Mouse (Mus musculus): ENCODE data around the gene Supt4a. TPM values are rescaled to one million over a fixed set of nuclear protein-coding genes. Genes with fewer than 3 reads are reported as not detected.

Gene Supt4a
- total and polyA plus RNA-seq, 2 experiments from 2014 or later = 55.4 to 128 TPM

DNA sequence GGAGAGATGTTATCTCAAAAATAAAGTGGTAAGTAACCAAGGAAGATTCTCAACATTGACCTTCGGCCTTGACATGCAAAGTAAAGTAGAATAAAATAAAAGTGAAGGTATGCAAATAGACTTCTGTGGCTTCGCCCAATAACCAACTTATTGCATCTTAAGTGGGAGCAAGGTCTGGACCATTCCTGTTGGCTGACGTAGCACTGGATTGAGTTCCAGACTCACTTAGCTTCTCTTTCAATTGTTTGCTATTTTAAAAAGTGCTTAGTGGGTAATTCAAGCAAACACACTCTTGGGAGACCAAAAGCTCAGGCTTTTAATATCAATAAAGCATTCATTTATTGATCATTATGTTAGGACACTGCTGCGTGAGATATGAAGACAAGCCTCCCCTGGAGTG, 39.2 kb upstream of the Supt4a start:
- H3K9ac ChIP-seq (replicated peaks; ENCODE audit: low read length, poor library complexity, severe bottlenecking) = no peak overlapping the region
- no peaks in the 10 kb centered on the region for H3K36me3 ChIP-seq (ENCODE audit: insufficient read depth, low read length)
- H3K27me3 ChIP-seq (ENCODE audit: insufficient read depth, low read length) = no peaks in the 10 kb centered on the region
- no peak overlapping the region for H3K27ac ChIP-seq (ENCODE audit: low read depth, low read length)
- H3K4me3 ChIP-seq (ENCODE audit: low read depth, low read length) = no peak overlapping the region
- no peak for TF ChIP-seq CTCF (IDR thresholded peaks at IDR 0.05)
- ATAC-seq (ENCODE audit: low FRiP score) (no peak), DNase-seq (ENCODE audit: low spot score) (no peak)
- WGBS = 86% methylated on average over 4 of the region's 4 CpGs
- H3K4me1 ChIP-seq (ENCODE audit: insufficient read depth, low read length) = no peaks in the 10 kb centered on the region
- no peak overlapping the region for H3K4me2 ChIP-seq (ENCODE audit: low read depth, low read length, poor library complexity, severe bottlenecking)
- no peaks in the 10 kb centered on the region for H3K9me3 ChIP-seq (ENCODE audit: low read length)

DNA sequence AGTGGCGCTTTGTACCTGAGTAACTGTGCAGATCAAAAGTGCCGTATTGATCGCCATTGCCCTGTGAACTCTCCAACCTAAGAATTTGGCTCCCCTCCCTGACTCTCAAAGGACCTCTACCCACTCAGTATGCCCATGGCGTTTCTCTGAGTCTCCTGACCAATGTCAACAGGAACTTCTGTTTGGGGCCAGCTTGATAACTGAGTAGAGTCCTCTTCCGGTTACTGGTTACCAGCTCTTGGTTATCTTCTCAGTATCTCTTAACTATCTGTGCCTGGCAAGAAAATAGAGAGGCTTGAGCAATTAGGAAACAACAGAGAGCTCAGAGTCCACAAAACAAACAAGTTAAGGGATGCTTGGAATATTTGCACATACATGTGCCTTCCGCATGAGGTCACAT, 36.2 kb upstream of the Supt4a start:
- H3K9ac ChIP-seq (replicated peaks; ENCODE audit: low read length, poor library complexity, severe bottlenecking) = no peak overlapping the region
- no peak overlapping the region for H3K27ac ChIP-seq (ENCODE audit: low read depth, low read length)
- H3K36me3 ChIP-seq (ENCODE audit: insufficient read depth, low read length) = no peaks in the 10 kb centered on the region
- no peak overlapping the region for H3K4me2 ChIP-seq (ENCODE audit: low read depth, low read length, poor library complexity, severe bottlenecking)
- ATAC-seq (ENCODE audit: low FRiP score) = no peak
- no peak for TF ChIP-seq CTCF (IDR thresholded peaks at IDR 0.05)
- DNase-seq (ENCODE audit: low spot score) = no peak
- H3K4me1 ChIP-seq (ENCODE audit: insufficient read depth, low read length) = no peaks in the 10 kb centered on the region
- no peaks in the 10 kb centered on the region for H3K9me3 ChIP-seq (ENCODE audit: low read length)
- 90% methylated on average over 6 of the region's 6 CpGs for WGBS
- H3K27me3 ChIP-seq (ENCODE audit: insufficient read depth, low read length) = no peaks in the 10 kb centered on the region
- no peak overlapping the region for H3K4me3 ChIP-seq (ENCODE audit: low read depth, low read length)

DNA sequence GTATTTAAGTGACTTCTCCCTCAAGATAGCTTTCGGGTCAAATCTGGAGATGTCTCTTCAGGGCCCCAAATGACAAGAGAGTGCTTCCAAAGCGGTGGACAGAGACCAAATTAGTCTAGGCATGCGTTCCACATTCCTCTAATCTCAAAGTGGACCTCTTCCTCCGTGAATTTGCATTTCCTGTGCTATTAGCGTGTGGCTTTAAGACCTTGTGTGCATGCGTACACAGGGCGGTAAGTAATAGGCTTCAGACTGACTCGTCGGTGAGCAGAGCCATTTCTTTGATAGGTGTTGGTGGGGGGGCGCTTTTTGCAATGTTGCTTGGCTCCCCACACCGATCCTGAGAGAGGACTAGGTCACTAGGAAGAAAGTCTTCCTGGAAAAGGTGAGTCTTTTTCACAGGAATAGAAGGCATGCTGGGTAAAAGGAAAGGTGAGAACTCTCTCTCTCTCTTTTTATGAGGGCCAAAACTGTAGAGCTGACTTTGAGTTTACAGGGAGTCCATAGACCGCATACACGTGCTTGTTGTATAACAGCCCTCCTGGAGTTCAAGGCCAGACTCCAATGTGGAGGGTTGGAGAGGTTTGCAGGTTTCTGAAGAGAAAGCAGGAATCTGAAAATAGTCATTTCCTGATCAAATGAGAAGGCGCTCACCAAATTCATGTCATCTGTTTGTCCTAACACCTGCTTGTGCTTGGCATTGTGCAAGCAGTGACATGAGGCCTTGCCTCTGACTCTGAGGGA, 35.3 kb upstream of the Supt4a start:
- H3K4me1 ChIP-seq (ENCODE audit: insufficient read depth, low read length) = no peaks in the 10 kb centered on the region

DNA sequence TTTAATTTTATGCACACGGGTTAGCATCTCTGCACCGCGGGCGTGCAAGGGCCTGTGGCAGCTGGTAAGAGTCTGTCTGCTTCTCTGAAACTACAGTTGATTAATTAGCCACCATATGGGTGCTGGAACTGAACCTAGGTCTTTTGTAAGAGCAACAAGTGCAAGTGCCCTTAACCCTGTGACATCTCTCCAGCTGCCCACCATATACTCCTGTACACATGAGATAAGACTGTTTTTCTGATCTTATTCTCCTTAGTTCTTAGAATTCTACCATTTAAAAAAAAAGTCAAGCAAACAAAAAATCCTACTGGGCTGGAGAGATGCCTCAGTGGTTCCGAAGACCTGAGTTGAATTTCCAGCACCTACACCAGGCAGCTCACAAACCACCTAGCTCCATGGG, 33.7 kb upstream of the Supt4a start:
- no peaks in the 10 kb centered on the region for H3K9me3 ChIP-seq (ENCODE audit: low read length)
- H3K27ac ChIP-seq (ENCODE audit: low read depth, low read length) = no peak overlapping the region
- no peak for TF ChIP-seq CTCF (IDR thresholded peaks at IDR 0.05)
- 93% methylated on average over 5 of the region's 5 CpGs for WGBS
- no peak overlapping the region for H3K4me2 ChIP-seq (ENCODE audit: low read depth, low read length, poor library complexity, severe bottlenecking)
- H3K27me3 ChIP-seq (ENCODE audit: insufficient read depth, low read length) = no peaks in the 10 kb centered on the region
- H3K36me3 ChIP-seq (ENCODE audit: insufficient read depth, low read length) = no peaks in the 10 kb centered on the region
- ATAC-seq (ENCODE audit: low FRiP score) (no peak), DNase-seq (ENCODE audit: low spot score) (no peak)
- H3K4me1 ChIP-seq (ENCODE audit: insufficient read depth, low read length) = no peaks in the 10 kb centered on the region
- no peak overlapping the region for H3K9ac ChIP-seq (replicated peaks; ENCODE audit: low read length, poor library complexity, severe bottlenecking)
- H3K4me3 ChIP-seq (ENCODE audit: low read depth, low read length) = no peak overlapping the region

More for the DNA sequence above, 35.3 kb upstream of the Supt4a start:
- Histone ChIP-seq H3K9me3 (ENCODE audit: low read length) (no peaks in the 10 kb centered on the region), H3K4me3 (ENCODE audit: low read depth, low read length) (no peak overlapping the region), H3K9ac (replicated peaks; ENCODE audit: low read length, poor library complexity, severe bottlenecking) (no peak overlapping the region), H3K27ac (ENCODE audit: low read depth, low read length) (no peak overlapping the region), H3K36me3 (ENCODE audit: insufficient read depth, low read length) (no peaks in the 10 kb centered on the region), H3K4me2 (ENCODE audit: low read depth, low read length, poor library complexity, severe bottlenecking) (no peak overlapping the region), H3K27me3 (ENCODE audit: insufficient read depth, low read length) (no peaks in the 10 kb centered on the region)
- DNase-seq (ENCODE audit: low spot score) = no peak
- TF ChIP-seq CTCF (IDR thresholded peaks at IDR 0.05) = no peak
- 81% methylated on average over 14 of the region's 14 CpGs for WGBS
- no peak for ATAC-seq (ENCODE audit: low FRiP score)

DNA sequence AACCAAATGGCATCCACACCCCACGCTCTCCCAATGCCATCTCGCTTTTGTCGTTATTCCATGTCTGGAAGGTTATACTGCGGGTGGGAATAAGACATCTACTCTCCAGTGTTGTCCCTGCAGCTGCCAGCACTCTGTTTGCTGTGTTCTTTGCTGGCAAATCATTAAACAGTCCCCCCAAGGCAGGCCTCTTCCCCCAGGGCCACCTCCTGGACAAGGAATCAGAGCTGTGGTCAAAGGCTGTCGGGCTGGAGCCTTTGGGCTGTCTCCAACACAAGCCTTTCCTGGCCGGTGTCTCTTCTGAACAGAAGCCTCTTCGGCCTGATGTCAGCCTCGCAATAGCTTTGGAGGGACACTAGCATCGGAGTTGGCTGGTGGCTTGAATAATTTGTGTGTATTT, 33.1 kb upstream of the Supt4a start:
- H3K9me3 ChIP-seq (ENCODE audit: low read length) = no peaks in the 10 kb centered on the region
- no peak for DNase-seq (ENCODE audit: low spot score)
- no peaks in the 10 kb centered on the region for H3K27me3 ChIP-seq (ENCODE audit: insufficient read depth, low read length)
- H3K9ac ChIP-seq (replicated peaks; ENCODE audit: low read length, poor library complexity, severe bottlenecking) = no peak overlapping the region
- no peaks in the 10 kb centered on the region for H3K36me3 ChIP-seq (ENCODE audit: insufficient read depth, low read length)
- no peak overlapping the region for H3K4me3 ChIP-seq (ENCODE audit: low read depth, low read length)
- no peak for TF ChIP-seq CTCF (IDR thresholded peaks at IDR 0.05)
- no peak overlapping the region for H3K4me2 ChIP-seq (ENCODE audit: low read depth, low read length, poor library complexity, severe bottlenecking)
- H3K27ac ChIP-seq (ENCODE audit: low read depth, low read length) = no peak overlapping the region
- ATAC-seq (ENCODE audit: low FRiP score) = no peak
- no peaks in the 10 kb centered on the region for H3K4me1 ChIP-seq (ENCODE audit: insufficient read depth, low read length)
- WGBS = 70% methylated on average over 9 of the region's 9 CpGs

DNA sequence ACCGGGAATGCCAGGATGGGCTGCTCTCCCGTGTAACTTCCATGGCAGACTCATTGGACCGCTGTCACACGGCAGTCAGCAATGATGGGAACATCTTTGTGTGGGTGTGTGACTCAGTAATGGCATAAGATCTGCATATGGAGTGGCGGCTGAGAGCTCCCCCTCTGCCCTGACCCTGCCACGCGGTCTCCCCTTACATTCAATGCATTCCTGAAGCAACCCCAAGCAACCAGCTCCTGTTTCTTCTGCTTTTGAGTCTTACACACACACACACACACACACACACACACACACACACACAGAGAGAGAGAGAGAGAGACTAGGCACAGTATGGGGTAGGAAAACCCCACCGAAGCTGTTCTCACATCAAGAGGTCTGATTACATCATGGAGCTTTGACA, 29.8 kb upstream of the Supt4a start:
- H3K27ac ChIP-seq (ENCODE audit: low read depth, low read length) = no peak overlapping the region
- H3K9me3 ChIP-seq (ENCODE audit: low read length) = no peaks in the 10 kb centered on the region
- H3K36me3 ChIP-seq (ENCODE audit: insufficient read depth, low read length) = no peaks in the 10 kb centered on the region
- no peaks in the 10 kb centered on the region for H3K27me3 ChIP-seq (ENCODE audit: insufficient read depth, low read length)
- no peak overlapping the region for H3K4me2 ChIP-seq (ENCODE audit: low read depth, low read length, poor library complexity, severe bottlenecking)
- H3K9ac ChIP-seq (replicated peaks; ENCODE audit: low read length, poor library complexity, severe bottlenecking) = no peak overlapping the region
- no peak overlapping the region for H3K4me3 ChIP-seq (ENCODE audit: low read depth, low read length)
- DNase-seq (ENCODE audit: low spot score) (no peak), ATAC-seq (ENCODE audit: low FRiP score) (no peak)
- 18% methylated on average over 8 of the region's 8 CpGs for WGBS
- peaks cover 4% of the 10 kb centered on the region; the same call in 1 of the 2 replicates for H3K4me1 ChIP-seq (ENCODE audit: insufficient read depth, low read length)
- TF ChIP-seq CTCF (IDR thresholded peaks at IDR 0.05) = no peak
